Mouse (Mus musculus) mouse embryonic stem cell (cell line): ENCODE measurements around the gene Caap1.

Experiments used
- in situ Hi-C, 2 experiments: fragments of 300-500 bp; cut with MboI; formaldehyde crosslinking; loops; 1 replicate in 1 of 2; 3 replicates in 1 of 2; pipeline ENCODE4 v1.14.3; 2019 to 2020; ENCODE audit warnings: low sequenced_read_pairs in 2 of 2, low pct_unique_long_range_greater_than_20kb in 1 of 2, mixed read lengths in 1 of 2; ENCODE audit not compliant: unreplicated experiment in 1 of 2

Caap1 gene

GRCm38 (mm10) chr4:94529448-94529847 lies 27.1 kb downstream of the Caap1 start:
- in situ Hi-C loops, result no loop called here

GRCm38 (mm10) chr4:94523321-94523720 lies 33.3 kb downstream of the Caap1 start:
- in situ Hi-C loops, result no loop called here

- in situ Hi-C loops, result no loop called here
These were observed 39.0 kb downstream of the Caap1 start for GRCm38 (mm10) chr4:94517631-94518030.

- in situ Hi-C loops, result no loop called here
These were observed 41.2 kb downstream of the Caap1 start for GRCm38 (mm10) chr4:94515366-94515765.

- in situ Hi-C loops, result no loop called here
These were observed 79.7 kb downstream of the Caap1 start for GRCm38 (mm10) chr4:94476749-94477399.

- in situ Hi-C loops, result no loop called here
These were observed 83.3 kb downstream of the Caap1 start for GRCm38 (mm10) chr4:94473286-94473685.

- in situ Hi-C loops, result no loop called here
These were observed 97.2 kb downstream of the Caap1 start for GRCm38 (mm10) chr4:94459424-94459823.

- in situ Hi-C loops, result no loop called here
These were observed 101.7 kb downstream of the Caap1 start for GRCm38 (mm10) chr4:94454857-94455256.
